Mouse (Mus musculus): ENCODE results near the gene Zfp568. TPM values are rescaled to one million over a fixed set of nuclear protein-coding genes. Genes with fewer than 3 reads are reported as not detected.
A peak's percentile ranks its signal among the peaks of the same experiment; 100 is the strongest.
"Not testable (repeated sequence)": the region's sequence is repeated elsewhere in the genome, so short reads cannot be mapped to it uniquely, and the experiment has no call there.

The Zfp568 gene
- total RNA-seq (2021) (1 to 10 TPM; 5.2 to 7.1 TPM), polyA plus RNA-seq (2012; rRNA removed) (1.1 and 1.6 TPM in 2 replicates)
- long read RNA-seq: 0 reads

DNA sequence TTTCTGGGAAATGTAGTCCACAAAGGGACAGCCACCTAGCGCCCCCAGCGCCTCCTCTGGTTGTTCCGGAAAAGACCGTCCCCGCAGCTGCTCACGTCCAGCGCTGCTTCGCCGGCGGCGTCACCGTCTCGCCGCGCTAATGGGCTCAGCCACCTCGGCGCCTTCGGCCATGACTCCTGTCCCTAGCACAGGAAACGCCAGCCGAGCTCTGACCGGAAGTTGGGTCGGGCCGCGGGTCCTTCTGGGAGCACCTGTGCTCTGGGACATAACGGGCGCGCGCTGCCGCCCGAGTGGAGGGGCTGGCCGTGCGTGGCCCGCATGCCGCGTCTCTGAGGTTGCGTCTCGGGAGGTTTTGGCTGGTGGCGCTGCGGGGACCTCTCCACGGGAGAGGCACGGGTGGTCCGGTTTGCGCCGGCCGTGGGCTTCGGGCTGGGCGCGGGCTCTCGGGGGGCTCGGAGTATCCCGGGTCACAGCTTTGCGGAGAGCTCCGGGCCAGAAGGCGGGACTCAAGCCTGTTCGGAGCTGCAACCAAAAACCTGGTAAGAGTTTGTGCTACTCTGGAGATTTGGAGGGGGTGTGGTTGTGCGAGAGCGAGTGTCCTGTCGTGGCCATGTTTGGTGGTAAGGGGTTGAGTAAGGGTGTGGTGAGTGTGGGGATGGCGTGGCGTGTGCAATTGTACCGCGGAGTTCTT, at the start of gene Zfp568:
Gene Zfp568 (plus strand): TSS at position 266 of the 691 bp plus-strand sequence.
- peak; percentile 97 for DNase-seq

DNA sequence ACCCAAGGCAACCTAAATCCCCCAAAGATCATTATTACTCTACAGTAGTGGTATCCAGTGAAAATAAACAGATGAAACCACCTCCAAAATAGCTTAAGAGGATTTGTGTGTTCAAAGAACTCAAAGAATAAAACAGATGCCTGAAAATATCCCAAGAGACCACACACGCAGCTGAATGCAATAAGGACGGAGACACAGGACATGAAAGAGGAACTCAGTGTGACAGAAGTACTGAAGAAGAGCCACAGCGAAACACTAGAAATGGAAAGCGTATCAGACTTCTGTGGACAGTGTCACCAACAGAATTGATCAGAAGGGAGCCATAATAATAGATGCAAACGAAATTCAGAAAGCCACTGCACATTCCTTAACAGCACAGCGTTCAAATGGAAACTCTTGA, 44.9 kb upstream of the Zfp568 start:
- DNase-seq: no peak

DNA sequence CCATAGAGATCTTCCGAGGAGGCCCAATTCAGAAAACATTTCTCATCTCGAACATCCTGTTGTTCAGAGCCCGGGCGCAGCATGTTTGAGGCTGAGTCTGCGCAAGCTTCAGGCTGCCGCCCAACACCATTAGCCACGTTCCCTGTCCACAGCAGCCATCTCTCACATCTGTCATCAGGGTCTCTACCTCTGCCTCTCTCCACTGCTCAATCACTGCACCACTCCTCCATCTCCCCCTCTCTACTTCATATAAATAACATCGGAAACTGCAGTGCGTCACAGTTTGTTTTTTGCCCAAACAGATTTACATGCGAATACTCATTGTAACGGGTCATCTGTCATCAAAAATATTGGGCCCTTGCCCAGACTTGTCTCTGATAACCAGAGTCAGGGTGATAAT, 42.7 kb upstream of the Zfp568 start:
- DNase-seq: no peak

DNA sequence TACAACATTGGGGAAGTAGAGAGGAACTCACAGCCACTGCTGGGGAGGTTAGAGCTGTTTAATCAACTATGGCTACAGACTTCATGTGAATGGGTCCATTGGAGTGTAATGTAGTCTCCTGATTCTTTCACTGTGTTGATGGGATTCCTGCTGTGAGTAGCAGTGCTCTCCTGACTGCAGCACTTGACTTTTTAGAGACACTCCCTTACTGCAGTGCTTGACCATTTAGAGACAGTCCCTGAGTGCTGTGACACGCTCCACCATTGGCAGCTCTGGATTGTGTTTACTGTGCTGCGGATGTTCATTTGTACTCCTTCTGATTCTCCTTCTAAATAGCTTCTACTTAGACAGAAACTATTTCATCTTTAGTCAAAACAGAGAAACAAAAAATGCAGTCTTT, 41.0 kb upstream of the Zfp568 start:
- DNase-seq: no peak

DNA sequence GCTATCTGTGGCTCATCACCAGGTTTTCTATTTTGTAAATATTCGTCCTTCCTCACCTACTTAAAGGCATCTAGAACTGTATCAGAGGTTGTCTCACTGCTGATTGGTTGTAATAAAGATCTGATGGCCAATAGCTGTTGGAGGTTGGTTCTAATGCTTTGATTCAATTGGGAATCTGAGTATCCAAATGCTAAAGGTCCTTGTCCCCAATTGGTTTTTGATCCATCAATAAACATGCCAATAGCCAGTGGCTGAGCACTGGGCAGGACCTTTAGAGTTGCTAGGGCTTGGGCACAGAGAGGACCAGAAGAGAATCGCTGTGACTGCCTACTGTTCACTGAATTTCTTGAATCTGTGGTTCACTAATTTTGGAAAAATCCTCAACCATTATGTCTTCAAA, 40.0 kb upstream of the Zfp568 start:
- no peak for DNase-seq

DNA sequence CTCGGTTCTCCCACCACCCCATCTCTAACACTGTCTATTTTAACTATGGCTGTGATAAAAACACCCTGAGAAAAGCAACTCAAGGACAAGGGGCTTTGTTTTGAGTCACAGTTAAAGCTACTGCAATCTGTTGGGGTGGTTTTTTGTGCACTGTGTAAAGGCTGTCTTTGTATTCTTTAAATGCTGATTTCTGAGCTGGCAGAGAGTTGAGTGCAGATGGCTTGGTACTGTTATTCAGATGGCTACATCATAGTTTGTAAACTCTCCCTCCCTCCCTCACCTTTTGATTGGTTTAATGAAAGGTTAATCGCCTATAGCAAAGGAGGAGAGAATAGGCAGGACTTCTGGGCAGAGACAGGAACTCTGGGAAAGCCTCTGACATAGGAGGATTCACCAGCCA, 39.6 kb upstream of the Zfp568 start:
- no peak for DNase-seq

DNA sequence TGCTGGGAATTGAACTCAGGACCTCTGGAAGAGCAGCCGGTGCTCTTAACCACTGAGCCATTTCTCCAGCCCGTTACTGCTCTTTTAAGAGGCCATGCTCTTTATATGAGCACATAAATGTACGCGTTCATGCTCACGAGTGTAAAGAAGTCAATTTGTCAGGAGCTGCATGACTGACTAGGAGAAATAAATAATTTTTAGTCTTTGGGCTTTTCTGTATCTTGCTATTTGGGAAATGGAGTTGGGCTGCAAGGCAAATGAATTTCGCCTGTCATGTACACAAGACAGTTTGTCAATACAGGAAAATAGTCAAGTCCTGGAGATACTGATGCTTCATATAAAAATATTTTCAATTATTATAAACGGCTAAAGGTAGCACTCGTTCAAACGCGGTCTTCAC, 30.7 kb upstream of the Zfp568 start:
- no peak for DNase-seq

DNA sequence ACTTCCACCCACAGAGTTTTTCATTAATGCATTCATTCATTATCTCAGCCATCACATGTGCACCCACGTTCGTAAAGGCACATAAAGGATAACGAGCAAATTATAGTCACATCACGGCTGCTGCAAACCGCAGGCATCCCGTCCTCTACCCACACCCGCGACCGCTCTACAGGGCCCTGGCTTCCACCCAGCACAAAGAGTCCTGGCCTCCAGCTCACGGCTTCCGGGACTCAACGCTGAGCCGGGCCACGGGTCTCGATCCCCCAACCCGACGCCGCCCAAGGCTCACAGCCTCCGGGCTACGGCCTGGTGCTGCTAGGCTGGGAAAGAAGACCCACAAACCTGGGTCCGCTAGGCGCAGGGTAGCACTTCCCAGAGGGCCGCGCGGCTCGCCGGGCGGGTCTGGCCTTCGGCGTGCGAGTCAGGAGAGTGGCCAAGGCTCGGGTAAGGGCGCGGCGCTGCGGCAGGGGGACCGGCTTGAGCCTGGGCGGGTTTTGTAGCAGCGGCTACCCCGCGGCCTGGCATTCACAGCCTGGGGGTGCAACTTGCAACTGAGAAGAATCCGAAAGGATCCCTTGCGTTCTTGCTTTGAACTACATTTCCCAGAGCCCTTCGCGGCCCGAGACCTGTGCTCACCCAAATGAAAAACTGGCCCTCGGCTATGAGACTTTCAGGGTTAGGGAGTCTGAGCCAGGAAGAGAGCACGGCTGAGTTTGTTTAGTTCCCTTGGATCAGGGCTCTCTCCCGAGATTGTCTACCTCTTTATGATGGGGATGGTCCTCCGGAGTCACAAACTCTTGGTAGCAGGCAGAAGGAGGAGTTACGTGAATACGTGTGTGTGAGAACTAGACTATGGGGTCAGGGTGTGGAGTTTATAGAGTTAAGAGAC, 30.0 kb upstream of the Zfp568 start, which contains the start of gene Zfp74:
Gene Zfp74 (minus strand): TSS at position 577 of the 889 bp plus-strand sequence.
- DNase-seq: peak; percentile 90

DNA sequence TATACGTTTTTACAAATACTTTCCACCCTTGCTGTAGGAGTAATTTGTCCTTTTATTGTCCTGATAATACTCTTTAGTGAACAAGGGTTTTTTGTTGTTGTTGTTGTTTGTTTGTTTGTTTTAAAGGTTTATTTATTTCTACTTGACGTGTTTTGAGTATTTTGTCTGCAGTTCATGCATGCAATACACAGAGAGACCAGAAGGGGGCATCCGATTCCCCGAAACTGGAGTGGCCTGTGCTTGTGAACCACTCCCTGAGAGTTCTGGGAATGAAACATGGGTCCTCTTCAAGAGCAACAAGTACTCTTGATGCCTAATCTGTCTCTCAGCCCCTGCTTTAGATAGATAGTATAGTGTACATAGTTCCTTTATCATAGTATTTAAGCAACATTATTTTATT, 29.0 kb upstream of the Zfp568 start:
- DNase-seq: peak; percentile 43

DNA sequence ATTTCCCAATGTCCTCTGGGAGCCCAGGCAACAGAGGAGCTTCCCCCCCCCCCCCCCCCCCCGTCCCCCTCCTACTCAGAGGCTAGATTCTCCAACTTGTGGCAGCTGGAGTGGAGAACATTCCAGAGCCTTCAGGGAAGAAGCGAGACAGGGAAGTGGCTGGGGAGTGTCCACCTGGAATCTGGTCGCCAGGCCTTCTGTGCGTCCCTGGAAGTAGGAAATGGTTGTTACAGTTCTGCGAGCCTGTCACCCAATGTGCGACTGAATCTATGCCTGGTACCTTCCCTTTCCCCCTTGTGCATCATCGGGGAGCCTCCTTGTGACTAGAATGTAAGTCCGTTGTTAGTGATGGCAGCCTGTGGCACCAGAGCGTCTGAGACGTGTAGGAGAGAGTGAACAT, 27.5 kb upstream of the Zfp568 start:
- DNase-seq: no peak

DNA sequence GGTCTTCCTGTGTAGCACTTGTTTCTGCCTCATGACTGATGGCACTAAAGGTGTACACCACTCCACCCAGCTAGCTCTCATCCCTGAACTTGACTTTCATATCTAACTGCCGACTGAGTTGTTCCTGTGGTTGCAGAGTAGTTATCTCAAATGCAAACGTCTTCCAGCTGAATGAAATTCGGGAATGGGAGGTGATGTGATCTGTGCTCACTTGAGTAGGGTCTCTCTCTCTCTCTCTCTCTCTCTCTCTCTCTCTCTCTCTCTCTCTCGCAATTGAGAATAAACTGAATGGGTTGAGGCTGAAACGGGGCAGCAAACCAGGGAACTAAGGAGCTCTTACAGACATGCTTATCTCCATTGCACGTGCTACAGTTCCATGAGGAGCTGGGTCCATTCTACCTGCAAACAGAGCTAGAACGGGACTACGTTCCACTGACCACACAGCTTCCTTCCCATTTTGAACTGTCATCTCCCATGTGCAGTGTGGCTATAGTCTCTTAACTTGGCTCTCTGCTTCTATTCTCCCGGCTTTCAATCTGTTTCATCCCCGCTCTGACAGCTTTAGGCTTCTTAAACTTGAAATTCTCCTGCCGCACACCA, 25.5 kb upstream of the Zfp568 start:
- no peak for DNase-seq

DNA sequence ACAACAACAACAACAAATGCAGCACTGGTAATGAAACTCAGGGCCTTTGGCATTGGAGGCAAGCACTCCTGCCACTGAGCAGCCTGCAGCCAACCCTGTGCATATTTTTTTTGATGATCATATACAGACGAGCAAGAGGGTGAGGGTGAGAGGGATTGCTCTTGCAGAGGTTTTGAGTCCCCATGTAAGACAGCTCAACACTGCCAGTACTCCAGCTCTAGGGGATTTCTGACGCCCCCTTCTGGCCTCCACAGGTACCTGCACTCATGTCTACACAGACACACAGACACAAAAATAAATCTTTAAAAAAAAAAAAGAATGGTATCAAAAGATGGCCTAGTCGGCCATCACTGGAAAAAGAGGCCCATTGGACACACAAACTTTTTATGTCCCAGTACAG, 24.8 kb upstream of the Zfp568 start:
- DNase-seq: no peak

DNA sequence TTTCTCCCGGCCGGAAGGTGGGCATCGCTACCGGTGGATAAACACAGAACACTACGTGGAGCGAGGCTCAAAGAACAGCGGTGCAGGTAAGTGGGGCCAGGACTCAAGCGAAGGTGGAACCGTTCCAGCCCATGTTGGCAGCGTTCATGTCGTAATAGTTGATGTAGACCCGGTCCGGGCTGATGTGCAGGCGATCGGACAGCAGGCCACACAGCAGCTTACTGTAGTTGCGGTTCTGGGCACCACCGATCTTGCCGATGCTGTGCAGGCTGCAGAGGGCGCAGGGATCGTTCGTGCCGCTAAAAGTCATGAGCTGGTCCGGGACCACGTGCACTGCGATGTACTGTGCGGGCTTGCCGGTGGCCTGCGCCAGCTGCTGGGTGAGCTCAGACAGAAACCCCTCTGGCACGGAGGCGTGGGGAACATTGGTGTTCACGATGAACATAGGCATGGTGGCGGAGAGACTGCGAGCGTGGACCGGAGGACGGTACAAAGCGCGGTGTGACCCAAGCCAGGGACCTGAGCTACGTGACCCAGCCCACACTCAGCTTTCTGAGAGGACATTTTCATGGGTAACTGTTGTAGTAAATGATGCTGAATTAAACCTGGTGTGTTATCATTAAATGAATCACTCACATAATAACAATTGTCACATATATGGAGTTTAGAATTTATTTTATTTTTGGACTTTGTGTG, 18.5 kb upstream of the Zfp568 start:
- DNase-seq: not testable (repeated sequence)

DNA sequence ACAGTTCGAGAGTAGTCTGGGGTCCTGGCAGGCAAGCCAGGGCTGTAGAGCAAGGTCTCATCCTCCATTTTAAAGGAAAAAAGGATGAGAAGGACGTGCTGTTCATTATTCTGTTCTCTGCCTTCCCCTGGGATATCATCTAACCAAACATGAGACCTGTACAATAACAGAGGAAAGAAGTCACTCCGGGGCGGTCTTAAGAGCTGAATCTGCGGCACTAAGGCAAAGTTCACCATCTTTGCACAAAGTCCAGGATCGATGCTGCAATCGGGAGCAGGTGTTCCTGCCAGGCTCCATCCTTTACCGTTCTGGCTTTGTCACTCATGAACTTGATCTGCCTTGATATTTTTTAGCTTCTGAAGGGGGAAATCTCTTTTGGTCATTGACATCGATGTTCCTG, 13.1 kb upstream of the Zfp568 start:
- DNase-seq: no peak

DNA sequence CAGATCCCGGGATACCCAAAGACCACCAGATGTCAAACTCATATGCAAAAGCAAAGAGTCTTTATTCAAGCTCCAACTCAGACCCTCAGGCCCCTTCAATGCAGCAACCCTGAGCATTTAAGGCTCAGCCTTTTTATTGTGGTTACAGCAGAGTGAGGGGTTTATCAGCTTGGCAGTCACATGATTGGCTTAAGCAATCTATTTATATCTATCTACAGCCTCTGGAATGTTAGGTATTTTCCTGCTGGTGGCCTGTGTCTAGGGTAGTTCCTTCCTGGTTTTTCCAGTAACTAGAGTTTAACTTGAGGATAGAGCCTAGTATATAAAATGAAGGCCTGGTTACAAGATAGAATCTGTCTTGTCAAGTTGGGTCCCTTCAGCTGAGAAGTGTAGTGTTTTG, 3.0 kb upstream of the Zfp568 start:
- DNase-seq: no peak

DNA sequence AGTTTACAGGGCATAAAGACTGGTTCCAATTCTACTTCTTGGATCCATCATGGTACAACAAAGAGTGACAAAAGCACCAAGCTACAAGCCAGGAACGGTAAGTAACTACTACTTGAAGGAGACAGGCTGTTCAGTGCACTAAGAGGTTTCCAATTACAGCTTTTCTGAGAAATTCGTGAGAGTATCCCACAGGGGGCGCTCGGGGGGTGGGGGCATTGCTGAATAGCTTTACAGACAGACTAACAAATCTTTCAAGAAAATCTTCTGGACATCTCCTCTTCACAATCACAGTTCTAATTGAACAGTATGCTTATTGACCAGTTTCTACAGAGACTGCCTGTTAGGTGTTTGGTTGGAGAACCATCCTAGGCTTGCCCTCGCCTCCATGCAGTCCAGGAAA, 2.3 kb upstream of the Zfp568 start:
- no peak for DNase-seq

DNA sequence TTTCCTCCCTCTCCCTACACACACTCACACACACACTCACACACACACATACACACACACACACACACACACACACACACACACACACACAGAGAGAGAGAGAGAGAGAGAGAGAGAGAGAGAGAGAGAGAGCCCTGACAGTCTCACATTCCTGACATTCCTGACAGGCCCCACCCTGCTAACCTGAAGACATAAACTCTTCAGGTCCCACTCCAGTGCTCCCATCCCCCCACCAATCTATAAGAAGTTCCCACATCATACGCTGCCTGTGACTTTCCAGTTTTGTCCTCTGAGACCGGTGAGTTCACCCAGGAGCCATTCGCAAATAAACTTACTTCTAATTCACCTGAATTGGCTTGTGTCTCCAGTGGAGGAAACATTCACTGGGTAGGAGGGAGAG, 1.9 kb upstream of the Zfp568 start:
- DNase-seq: no peak

DNA sequence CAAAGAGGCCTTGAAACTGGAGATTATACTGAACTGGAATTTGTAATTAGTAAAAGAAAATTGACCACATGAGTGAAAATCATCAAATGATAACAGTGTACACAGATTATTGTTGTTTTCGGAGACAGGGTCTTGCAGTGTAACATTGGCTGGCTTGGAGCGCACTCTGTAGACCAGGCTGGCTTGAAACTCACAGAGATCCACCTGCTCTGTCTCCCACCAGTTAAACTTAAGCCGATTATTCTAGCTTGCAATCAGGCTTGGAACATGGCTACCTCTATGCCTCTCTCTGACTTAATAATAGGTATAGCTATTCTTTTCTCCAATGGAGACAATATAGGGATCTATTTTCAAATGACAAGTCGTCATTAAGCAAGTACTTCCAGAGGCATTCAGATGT, 1.4 kb upstream of the Zfp568 start:
- no peak for DNase-seq

DNA sequence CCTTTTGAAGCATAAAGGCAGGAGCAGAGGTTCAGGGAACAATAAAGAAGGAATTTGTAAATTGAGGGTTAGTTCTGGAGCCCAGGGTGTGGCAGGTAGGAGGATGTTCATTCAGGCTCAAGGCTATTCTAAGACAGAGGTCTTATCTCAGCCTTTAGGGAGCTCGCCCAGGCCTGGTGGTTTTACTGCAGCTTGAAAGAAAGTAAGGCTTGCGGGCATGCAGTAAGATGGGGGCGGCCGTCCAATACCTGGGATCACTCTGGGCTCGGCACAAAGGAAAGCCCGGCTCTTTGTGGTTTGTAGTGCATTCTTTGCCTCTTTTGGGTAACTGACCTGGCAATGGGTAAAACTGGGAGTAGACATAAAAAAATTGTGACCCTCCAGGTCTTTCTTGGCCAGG, 824 bp upstream of the Zfp568 start:
- no peak for DNase-seq

DNA sequence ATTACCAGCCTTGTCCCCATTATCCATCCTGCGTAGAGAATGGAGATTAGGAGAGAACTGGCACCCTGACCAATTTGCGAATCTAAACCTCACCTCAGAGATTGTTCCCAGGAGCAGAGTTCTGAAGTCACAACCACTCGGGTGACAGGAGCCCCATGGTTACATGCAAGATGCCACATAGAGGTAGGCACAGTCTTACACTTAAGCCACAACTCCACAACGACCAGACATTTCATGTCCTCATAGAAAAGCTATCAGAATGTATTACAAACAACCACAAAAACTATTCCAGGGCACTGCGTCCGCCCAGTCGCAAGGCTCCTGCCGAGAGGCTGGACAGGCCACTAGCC, 440 bp upstream of the Zfp568 start:
- DNase-seq: no peak

DNA sequence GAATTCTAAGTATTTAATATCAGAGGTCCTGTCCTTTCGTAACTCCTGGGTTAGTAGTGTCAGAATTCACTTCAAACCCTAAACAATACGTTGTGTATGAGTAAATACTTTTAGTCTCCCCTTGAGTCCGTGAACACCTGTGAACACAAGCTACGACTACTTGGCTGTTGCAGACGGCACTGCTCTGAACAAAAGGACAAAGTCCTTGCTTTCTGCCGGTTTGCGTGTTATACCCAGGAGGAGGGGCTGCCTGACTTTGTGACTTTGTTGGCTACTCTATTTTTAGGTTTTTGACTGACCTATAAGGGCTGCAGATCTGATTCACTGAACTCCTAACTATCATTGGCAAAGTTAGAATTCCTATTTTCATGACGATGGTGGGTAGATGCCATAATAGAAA, 2.3 kb downstream of the Zfp568 start:
- no peak for DNase-seq

DNA sequence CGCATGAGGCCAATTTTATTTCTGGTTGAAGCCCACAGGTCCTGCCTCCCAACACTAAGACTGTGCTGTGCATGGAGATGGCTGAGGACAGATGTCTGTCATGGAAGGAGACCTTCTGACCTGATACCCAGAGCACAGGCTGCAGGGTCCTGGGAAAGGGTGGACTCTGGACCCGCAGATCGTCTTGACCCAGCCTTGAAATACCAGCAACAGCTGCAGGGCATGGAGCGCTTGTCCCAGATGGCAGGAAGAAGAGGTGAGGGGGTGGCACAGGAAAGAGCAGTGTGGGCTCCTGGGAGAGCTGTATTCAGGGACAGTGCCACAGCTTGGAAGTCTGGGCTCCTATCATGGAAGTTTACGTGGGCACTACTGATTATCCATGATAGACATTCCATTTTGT, 3.8 kb downstream of the Zfp568 start:
- DNase-seq: no peak

DNA sequence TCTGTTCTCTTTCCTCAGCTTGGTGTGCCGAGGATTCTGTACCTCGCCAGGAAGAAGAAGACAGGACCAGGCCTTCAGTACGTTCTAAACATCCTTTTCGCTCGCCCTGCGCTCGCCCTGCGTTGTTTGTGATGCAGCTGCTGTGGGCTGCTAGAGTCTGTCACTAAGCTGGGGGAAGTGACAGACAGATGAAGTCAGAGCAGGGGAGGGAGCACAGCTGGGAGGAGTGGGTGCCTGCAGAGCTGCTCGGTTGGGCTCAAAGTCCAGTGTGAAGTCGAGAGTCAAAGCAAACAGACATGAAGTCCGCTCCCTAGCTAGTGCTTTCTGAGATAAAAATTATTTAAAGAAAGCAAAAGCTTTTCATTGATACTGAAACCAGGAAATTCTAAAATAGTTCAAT, 5.3 kb downstream of the Zfp568 start:
- no peak for DNase-seq
